Mouse (Mus musculus) neural tube, embryonic 14.5 days (tissue): Measurements from ENCODE around the gene Hscb. TPM values are rescaled to one million over a fixed set of nuclear protein-coding genes. Genes with fewer than 3 reads are reported as not detected.
A peak's percentile ranks its signal among the peaks of the same experiment; 100 is the strongest.

Experiments
- ATAC-seq: fragments of 200-750 bp; cut with Nextera tagmentation; 2 replicates; pipeline ENCODE4 v1.8.0; 2017; ENCODE audit warnings: low read depth, mild to moderate bottlenecking, moderate TSS enrichment, moderate library complexity
- H3K27ac ChIP-seq: fragments of 300-500 bp; sonication (generic); 2 replicates; pipeline ENCODE4 v1.5.1; 2014; ENCODE audit warnings: low read depth, mild to moderate bottlenecking, control low read depth, low read length, moderate library complexity, mixed read lengths
- H3K27me3 ChIP-seq: fragments of 300-500 bp; sonication (generic); 2 replicates; pipeline ENCODE4 v1.6.1; 2014; ENCODE audit warnings: low read length; ENCODE audit not compliant: control insufficient read depth, insufficient read depth
- H3K36me3 ChIP-seq: fragments of 300-500 bp; sonication (generic); 2 replicates; pipeline ENCODE4 v1.6.1; 2014; ENCODE audit warnings: low read length, mixed read lengths; ENCODE audit not compliant: control insufficient read depth, insufficient read depth
- H3K4me1 ChIP-seq: fragments of 300-500 bp; sonication (generic); 2 replicates; pipeline ENCODE4 v1.6.1; 2014; ENCODE audit warnings: low read length; ENCODE audit not compliant: control insufficient read depth, insufficient read depth
- H3K4me2 ChIP-seq: fragments of 300-500 bp; sonication (generic); 2 replicates; pipeline ENCODE4 v1.6.1; 2014; ENCODE audit warnings: mild to moderate bottlenecking, low read depth, low read length, control low read depth
- H3K4me3 ChIP-seq: fragments of 300-500 bp; sonication (generic); 2 replicates; pipeline ENCODE4 v1.5.1; 2014; ENCODE audit warnings: low read depth, low read length, control low read depth, mixed read lengths
- H3K9ac ChIP-seq: fragments of 300-500 bp; sonication (generic); replicated peaks from 2 replicates; pipeline ENCODE4 v1.6.1; 2014; ENCODE audit warnings: low read depth, mild to moderate bottlenecking, control low read depth, low read length, mixed read lengths
- H3K9me3 ChIP-seq: fragments of 300-500 bp; sonication (generic); 2 replicates; pipeline ENCODE4 v1.6.1; 2016; ENCODE audit warnings: low read length; ENCODE audit not compliant: control insufficient read depth
- WGBS: fragments of 180-500 bp; shearing (Covaris S2); extraction: QIAGEN DNeasy Blood & Tissue Kit; methylation state at CpG from one replicate; pipeline ENCODE4 v1.1.7; 2014; 5-methylcytosine and 5-hydroxymethylcytosine counted together
- polyA plus RNA-seq: library from polyadenylated mRNA; unstranded; fragments of >200 nt; fragmentation: Nextera tagmentation; extraction: Ambion mirVana; gene quantifications from 2 replicates; pipeline ENCODE4 v1.2.1, GENCODE M21; 2014

The Hscb gene
- polyA plus RNA-seq, 1 experiment from 2014 or later = 7.9 TPM

DNA sequence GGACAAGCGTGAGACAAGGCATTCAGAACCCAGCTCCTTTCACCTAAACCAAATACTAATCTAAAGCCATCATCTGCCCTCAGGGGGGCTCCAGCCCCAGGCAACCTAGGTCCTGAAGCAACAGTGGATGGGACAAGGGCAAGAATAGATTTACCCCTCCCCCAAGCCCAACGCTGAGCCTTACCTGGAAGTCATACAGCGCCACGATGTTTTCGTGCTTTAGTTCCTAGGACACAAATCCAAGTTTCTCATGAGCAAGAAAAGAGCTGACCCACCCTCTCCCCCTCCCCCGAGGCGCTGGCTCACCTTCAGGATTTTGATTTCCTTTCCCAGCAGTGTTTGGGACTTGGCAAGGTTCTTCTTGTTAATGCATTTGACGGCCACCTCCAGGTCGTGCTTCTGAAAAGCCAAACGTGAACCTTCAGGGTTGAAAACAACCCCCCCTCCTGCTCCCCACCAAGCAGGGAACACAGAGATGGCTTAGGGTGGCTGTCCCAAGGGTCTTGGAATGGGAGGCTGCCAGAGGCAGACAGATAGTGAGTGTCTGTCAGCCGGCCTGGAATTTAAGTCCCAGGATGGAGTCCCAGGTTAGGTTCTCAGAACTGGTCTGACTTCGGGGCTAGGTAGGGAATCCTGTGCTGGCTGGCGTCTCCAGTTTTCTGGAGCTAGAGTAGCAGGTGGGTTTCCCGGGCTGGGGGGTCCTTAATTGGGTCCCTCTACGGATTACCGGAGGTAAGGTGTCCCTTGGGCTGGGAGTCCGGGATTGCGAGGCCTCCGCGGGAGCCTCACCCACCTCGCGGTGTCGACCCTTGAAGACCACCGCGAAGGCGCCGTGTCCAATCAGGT is 30.5 kb downstream of the Hscb start:
- no peaks in the 10 kb centered on the region for H3K27me3 ChIP-seq
- H3K9me3 ChIP-seq = no peaks in the 10 kb centered on the region
- WGBS = 1% methylated on average over 27 of the region's 27 CpGs
- H3K4me2 ChIP-seq = peak overlapping the region; percentile 67
- H3K4me1 ChIP-seq = peaks cover 29% of the 10 kb centered on the region
- H3K4me3 ChIP-seq = peak overlapping the region; percentile 94
- ATAC-seq = no peak
- H3K36me3 ChIP-seq = no peaks in the 10 kb centered on the region; the same call in 1 of the 2 replicates
- H3K27ac ChIP-seq = peak overlapping the region; percentile 87
- H3K9ac ChIP-seq = peak overlapping the region; percentile 95

- Histone ChIP-seq H3K36me3 (no peaks in the 10 kb centered on the region; the same call in 1 of the 2 replicates), H3K27me3 (no peaks in the 10 kb centered on the region), H3K4me3 (peak overlapping the region; percentile 94), H3K9ac (peak overlapping the region; percentile 95), H3K27ac (no peak overlapping the region), H3K9me3 (no peaks in the 10 kb centered on the region), H3K4me1 (peaks cover 29% of the 10 kb centered on the region), H3K4me2 (peak overlapping the region; percentile 67)
- 1% methylated on average over 14 of the region's 14 CpGs for WGBS
- ATAC-seq = peak; percentile 39
Measured at GRCm38 (mm10) chr5:110808061-110808631, 31.4 kb downstream of the Hscb start.

- Histone ChIP-seq H3K4me2 (peak overlapping the region; percentile 67), H3K36me3 (no peaks in the 10 kb centered on the region; the same call in 1 of the 2 replicates), H3K9me3 (no peaks in the 10 kb centered on the region), H3K27ac (no peak overlapping the region), H3K9ac (peak overlapping the region; percentile 95; the same call in 1 of the 2 replicates), H3K4me1 (peaks cover 29% of the 10 kb centered on the region), H3K4me3 (peak overlapping the region; percentile 94), H3K27me3 (no peaks in the 10 kb centered on the region)
- ATAC-seq = no peak
- whole genome bisulfite sequencing = 93% methylated on average over 4 of the region's 4 CpGs
Measured at GRCm38 (mm10) chr5:110807453-110807852, 32.1 kb downstream of the Hscb start.

DNA sequence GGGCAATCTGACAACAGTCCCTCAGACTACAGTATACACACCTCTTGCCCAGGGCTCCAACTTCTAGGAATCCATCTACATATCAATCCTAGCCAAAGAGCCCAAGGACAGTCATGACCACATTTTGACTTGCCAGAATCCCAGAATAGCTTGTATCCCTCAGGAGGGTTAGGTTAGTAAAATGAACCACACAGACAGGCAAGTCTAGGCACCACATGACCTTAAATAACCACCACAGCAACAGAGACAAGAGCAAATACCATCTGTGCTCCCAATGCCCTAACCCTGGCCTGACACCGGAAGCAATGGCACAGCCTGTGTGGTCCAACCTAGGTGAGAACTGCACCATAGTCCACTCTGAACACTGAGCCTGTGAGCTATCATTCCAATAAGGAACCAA is 32.9 kb downstream of the Hscb start:
- no peak overlapping the region for H3K4me3 ChIP-seq
- no peaks in the 10 kb centered on the region for H3K27me3 ChIP-seq
- H3K4me2 ChIP-seq = no peak overlapping the region
- H3K9ac ChIP-seq = no peak overlapping the region
- no peak for ATAC-seq
- H3K9me3 ChIP-seq = no peaks in the 10 kb centered on the region
- H3K36me3 ChIP-seq = no peaks in the 10 kb centered on the region; the same call in 1 of the 2 replicates
- 85% methylated on average over 1 of the region's 1 CpGs for WGBS
- no peak overlapping the region for H3K27ac ChIP-seq
- H3K4me1 ChIP-seq = peaks cover 29% of the 10 kb centered on the region

DNA sequence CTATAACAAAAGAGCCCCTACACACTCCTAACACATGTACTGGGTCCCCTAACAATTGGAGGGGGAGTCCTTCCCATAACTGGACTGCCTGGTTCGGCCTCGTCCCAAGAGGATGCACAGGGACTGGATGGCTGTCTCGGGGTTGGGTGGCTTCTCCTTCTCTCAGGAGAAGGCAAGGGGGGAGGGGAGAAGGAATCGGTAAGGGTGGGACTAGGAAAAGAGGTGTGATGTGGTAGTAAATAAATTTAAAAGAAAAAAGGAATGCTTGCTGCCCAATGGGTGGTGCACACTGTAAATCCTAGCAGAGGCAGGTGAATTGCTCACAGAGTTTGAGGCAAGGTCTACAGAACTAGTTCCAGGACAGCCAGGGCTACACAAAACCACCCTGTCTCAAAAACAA is 33.4 kb downstream of the Hscb start:
- H3K27me3 ChIP-seq = no peaks in the 10 kb centered on the region
- ATAC-seq = no peak
- peaks cover 29% of the 10 kb centered on the region for H3K4me1 ChIP-seq
- 85% methylated on average over 4 of the region's 4 CpGs for WGBS
- no peaks in the 10 kb centered on the region for H3K9me3 ChIP-seq
- no peak overlapping the region for H3K4me3 ChIP-seq
- H3K9ac ChIP-seq = no peak overlapping the region
- H3K4me2 ChIP-seq = no peak overlapping the region
- no peaks in the 10 kb centered on the region; the same call in 1 of the 2 replicates for H3K36me3 ChIP-seq
- no peak overlapping the region for H3K27ac ChIP-seq

GRCm38 (mm10) chr5:110804012-110804743 is 35.4 kb downstream of the Hscb start:
- no peak overlapping the region for H3K4me3 ChIP-seq
- peaks cover 5% of the 10 kb centered on the region for H3K36me3 ChIP-seq
- H3K27ac ChIP-seq = no peak overlapping the region
- peaks cover 29% of the 10 kb centered on the region for H3K4me1 ChIP-seq
- no peak for ATAC-seq
- H3K9ac ChIP-seq = no peak overlapping the region
- no peaks in the 10 kb centered on the region for H3K9me3 ChIP-seq
- WGBS = 68% methylated on average over 7 of the region's 7 CpGs
- H3K27me3 ChIP-seq = no peaks in the 10 kb centered on the region
- no peak overlapping the region for H3K4me2 ChIP-seq

DNA sequence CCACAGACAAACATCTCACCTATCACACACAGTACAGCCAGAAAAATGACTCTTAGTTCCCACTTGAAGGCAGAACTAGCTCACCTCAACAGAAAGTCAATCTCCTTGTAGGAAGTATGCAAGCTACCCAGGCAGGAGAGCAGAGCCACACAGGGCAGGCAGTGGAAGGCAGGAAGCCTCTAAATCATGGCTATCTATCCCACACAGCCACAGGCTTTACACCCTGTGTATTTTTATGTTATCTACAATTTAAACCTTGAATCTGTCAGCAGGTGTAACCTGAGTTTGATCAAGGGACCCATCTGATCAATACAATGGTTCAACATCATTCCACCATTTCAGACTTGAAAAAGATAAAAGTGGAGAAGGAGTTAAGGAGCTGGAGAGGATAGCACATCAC is 36.8 kb downstream of the Hscb start:
- peaks cover 20% of the 10 kb centered on the region for H3K4me1 ChIP-seq
- no peak overlapping the region for H3K27ac ChIP-seq
- no peak overlapping the region for H3K4me2 ChIP-seq
- H3K4me3 ChIP-seq = no peak overlapping the region
- no peaks in the 10 kb centered on the region for H3K9me3 ChIP-seq
- H3K9ac ChIP-seq = no peak overlapping the region
- ATAC-seq = no peak
- H3K36me3 ChIP-seq = peaks cover 14% of the 10 kb centered on the region
- H3K27me3 ChIP-seq = no peaks in the 10 kb centered on the region

GRCm38 (mm10) chr5:110802186-110802585 is 37.4 kb downstream of the Hscb start:
- ATAC-seq = no peak
- Histone ChIP-seq H3K4me1 (peaks cover 14% of the 10 kb centered on the region), H3K36me3 (peaks cover 19% of the 10 kb centered on the region), H3K27ac (no peak overlapping the region), H3K27me3 (no peaks in the 10 kb centered on the region), H3K4me2 (no peak overlapping the region), H3K9ac (no peak overlapping the region), H3K4me3 (no peak overlapping the region), H3K9me3 (no peaks in the 10 kb centered on the region)
- WGBS = 89% methylated on average over 4 of the region's 4 CpGs
